Mouse (Mus musculus) frontal cortex, adult (tissue): ENCODE data around the gene Slc30a7.

ENCODE experiments used
- ATAC-seq: cut with Nextera tagmentation; 2 replicates; pipeline ENCODE4 v1.9.2; 2017; ENCODE audit warnings: mild to moderate bottlenecking, moderate library complexity, mixed read lengths; ENCODE audit not compliant: low TSS enrichment

Slc30a7 gene

GRCm38 (mm10) chr3:115992103-115992502, 15.1 kb downstream of the Slc30a7 start:
- ATAC-seq, result no peak

- peak; percentile 20; the same call in 1 of the 2 replicates for ATAC-seq
Measured at GRCm38 (mm10) chr3:115985183-115985892, 21.9 kb downstream of the Slc30a7 start.

GRCm38 (mm10) chr3:115984653-115985052, 22.6 kb downstream of the Slc30a7 start:
- ATAC-seq, result no peak

DNA sequence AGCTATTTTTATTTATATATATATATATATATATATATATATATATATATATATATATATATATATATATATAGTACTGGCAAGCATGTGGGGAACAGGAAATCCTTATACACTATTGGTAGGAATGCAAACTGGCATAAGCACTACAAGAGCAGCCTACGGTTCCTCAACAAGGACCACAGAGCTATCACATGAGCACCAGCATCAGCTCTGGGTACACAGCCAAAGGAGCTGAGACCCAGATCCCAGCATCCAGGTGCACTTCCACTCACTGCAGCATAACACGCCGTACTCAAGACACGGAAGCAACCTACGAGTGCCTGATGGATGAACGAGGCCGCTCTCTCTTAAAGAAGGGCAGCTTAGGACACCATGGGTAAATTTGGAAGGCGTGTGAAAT, 24.0 kb downstream of the Slc30a7 start:
- ATAC-seq, result peak; percentile 66

- no peak for ATAC-seq
Measured at GRCm38 (mm10) chr3:115979000-115979399, 28.2 kb downstream of the Slc30a7 start.

GRCm38 (mm10) chr3:115974995-115975394, 32.2 kb downstream of the Slc30a7 start:
- peak; percentile 34; the same call in 1 of the 2 replicates for ATAC-seq

DNA sequence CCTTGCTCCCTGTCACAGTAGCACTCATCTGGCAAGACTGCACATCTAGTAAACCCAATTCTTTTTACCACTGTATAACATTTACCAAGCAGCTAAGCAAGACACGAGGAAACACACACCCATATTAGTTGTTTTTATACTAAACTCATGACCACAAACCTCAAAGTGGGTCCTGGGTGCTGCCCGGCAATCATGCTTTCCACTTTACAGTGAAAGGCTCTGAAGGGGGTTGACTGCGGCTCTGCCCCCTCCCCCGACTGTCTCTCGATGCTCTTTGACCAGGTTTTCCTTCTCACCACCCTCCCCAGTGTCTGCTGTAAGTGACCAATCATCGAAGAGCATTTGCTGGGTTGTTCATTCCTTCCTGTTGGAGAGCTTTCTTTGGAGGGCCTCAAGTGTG, 33.0 kb downstream of the Slc30a7 start:
- ATAC-seq, result no peak

DNA sequence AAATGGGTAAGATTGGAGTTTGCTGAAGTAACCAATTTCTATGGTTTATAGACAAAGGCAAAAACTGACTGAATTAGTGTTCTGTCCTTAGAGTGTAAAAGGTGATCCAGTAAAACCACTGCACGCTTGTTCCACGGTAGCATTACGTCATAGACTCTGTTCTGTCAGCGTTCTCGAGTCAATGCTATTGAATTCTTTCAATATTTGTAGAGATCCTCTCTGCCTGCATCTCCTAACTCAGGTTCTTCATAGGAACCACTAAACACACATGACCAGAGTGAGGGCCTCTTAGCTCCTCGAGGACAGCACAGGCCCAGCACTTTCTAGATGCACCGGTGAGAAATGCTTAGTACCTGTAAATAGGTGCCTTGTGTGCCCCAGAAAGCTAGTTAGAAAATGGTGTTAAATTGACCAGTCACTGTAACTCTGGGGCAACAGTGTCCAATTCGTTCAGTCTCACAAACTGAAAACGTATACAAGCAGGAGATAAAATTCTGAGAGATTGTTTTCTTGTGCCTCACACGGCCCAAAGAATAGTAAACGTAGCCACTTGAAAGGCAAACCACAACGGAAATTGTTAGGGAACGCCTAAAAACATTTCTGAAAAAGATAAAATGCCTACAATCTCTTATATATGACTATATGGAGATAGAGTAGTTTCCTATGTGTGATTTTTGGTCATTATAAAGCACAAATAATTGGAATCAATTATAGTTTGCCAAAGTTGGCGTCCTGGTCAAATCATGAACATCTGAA, 35.1 kb downstream of the Slc30a7 start:
- ATAC-seq, result no peak

DNA sequence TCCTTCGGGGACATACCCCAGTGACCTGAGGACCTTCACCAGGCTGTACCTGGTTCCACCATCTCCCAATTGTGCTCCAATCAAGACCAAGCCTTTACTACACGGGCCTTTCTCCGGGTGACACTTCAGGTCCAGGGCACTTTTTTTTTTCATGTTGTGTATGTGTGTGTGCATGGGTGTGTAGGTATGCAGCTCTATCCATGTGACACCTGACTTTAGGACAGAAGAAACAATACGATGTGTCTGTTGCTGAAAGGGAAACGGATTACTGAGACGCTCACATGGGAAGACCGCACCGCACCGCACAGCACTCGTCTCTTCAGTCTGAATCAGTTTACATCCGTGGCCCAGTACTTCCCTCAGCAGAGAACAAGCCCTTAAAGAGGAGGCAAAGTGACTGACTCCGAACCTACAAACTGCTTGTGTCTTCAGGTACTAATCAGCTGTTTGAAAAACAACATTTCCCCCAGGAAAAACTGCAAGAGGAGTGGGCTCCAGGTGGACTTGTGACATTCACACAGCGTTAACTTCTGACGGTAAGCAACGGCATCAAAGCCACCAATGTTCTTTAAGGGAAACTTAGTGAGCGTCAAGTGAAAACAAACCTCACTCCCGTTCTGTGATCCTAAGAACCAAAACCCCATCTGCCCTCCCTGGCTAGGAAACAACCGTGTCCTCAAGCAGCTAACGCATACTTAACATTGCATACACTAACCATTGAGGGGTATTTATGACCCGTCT, 36.0 kb downstream of the Slc30a7 start:
- ATAC-seq, result no peak

- peak; percentile 59 for ATAC-seq
Measured at GRCm38 (mm10) chr3:115968745-115969530, 38.3 kb downstream of the Slc30a7 start.

- no peak for ATAC-seq
Measured at GRCm38 (mm10) chr3:115964071-115964470, 43.1 kb downstream of the Slc30a7 start.

DNA sequence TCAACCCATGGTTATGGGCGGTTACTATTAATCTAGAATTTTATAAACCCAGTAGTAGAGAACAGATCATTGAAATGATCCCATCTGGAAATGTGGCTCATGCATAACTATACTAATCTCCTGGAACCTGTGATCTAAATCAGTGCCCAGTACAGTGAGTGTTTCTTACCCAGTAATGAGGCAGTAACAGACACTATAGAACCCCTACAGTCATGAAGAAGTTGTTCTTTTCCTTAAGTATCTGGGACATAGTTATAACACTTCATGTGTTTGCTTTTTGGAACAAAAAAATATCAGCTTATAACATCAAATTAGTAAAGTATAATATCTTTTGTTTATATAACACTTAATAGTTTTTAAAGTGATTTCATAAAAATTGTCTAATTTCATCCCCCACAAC, 43.6 kb downstream of the Slc30a7 start:
- ATAC-seq, result no peak

DNA sequence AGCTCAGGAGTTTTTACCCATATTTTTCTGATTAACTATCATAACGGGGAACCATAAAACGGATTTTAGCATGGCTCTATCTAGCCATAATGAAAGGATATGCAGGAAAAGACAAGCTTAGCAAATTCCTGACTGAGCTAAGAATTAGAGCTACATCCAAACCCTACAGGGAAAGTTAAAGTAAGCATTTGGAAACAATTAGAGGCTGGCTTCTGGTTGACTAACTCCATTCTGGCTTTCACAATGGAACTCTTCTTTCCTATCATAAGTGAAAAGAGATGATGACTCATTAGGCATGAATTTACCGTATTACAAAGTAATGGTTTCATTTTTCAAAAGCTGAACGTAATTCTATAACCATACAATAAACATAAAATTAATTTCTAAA, 45.2 kb downstream of the Slc30a7 start:
- ATAC-seq, result no peak

DNA sequence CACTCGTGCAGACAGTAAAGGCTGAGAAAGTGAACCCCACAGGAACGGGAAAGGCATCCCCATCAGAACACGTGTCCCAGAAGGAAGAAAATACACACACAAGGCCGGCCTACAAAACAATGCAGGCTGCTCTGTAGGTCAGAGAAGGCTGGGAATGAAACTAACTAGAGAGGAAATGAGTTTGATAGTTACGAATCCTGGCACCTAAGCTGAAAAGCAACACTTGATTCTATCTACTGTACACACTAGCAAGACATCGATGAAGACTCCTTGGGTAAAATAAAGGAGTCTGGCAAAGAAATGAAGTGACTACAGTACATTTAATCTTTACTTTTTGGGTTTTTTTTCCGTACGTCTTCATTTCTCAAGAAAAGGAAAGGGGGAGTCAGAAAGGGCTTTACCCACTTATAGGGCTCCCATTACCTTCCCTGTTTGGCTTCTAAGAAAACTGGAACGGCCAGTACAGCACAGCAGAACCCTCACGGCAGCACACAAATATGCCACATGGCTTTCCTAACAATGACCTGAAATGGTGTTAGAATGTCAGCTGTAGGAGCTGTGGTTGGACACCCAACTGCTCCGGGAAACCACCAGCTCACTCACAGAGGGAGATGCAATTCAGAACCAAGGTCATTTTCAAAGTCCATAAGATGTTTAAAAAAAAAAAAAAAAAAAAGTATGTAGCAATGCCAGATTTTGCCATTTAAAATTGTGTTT, 45.7 kb downstream of the Slc30a7 start:
- ATAC-seq, result no peak

DNA sequence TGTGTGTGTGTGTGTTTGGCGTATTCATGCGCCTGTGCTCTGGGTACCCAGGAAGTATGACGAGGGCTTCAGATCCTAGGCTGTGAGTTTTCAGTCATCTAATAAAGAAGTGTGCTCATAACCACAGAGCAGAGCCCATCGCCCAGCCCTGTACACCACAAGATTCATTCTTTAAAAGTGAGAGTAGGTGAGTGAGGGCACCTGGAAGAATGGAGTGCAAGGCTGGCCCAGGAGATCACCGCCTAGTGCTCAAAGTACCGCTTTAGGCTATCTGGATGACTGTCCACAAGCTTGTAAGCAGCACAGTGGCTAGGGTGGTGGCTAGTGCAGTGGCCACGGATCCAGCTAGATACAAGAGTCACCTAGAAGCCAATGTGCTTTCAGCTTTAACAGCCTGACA, 50.0 kb downstream of the Slc30a7 start:
- ATAC-seq, result no peak

- ATAC-seq, result 0 out of 2 replicates have a peak, but pooled peaks have one; percentile 3
Measured at GRCm38 (mm10) chr3:115953088-115953487, 54.1 kb downstream of the Slc30a7 start.

- ATAC-seq, result no peak
Measured at GRCm38 (mm10) chr3:115952356-115952755, 54.9 kb downstream of the Slc30a7 start.

DNA sequence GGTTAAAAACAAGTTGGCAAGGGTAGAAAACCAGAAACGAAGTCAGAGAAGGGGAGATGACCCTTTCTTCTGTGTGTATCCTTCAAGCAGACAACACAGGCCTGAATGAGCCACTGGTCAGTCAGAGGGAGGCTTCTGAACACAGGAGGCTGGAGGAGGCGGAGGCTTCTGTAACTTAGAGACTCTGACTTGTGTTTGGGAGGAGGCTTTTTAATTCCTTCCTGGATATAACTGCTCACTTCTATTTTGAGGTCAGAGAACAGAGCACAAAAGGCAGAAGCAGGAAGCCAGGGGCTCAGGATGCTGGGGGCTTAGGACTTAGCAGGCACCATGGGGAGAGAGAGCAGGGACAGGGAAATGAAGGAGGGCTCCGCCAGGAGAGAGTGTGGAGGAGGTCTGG, 56.0 kb downstream of the Slc30a7 start:
- ATAC-seq, result peak; percentile 38

GRCm38 (mm10) chr3:115949921-115950877, 57.0 kb downstream of the Slc30a7 start:
- peak; percentile 64 for ATAC-seq
